10 mouse cellular contexts compared by ENCODE assay signal in genomic region chr7:128534984-128535491, GRCm38 (mm10). TPM values are rescaled to one million over a fixed set of nuclear protein-coding genes. Genes with fewer than 3 reads are reported as not detected.
DNase-seq lines count a peak whose midpoint lies in the region; ATAC-seq and TF ChIP-seq lines count a peak whose summit lies in the region.
"Had no signal": no experiment of that assay in that cellular context is flagged by ENCODE, and none has a peak within 500 bp of the region (broad histone marks: within the 10 kb centered on the region; RNA-seq: fewer than 3 reads in every experiment).

No protein-coding gene starts in this region.

- TF ChIP-seq EP300 in stomach, postnatal 0 days (optimal IDR thresholded peaks at IDR 0.05), result no peak

- no peaks in the 10 kb centered on the region for H3K9me3 ChIP-seq in forebrain, embryonic 15.5 days
- no peaks in the 10 kb centered on the region for H3K9me3 ChIP-seq in lung, embryonic 14.5 days (ENCODE audit: low read depth, low read length)
- H3K9me3 ChIP-seq in stomach, postnatal 0 days (ENCODE audit: control insufficient read depth, low read length), result no peaks in the 10 kb centered on the region
- H3K9me3 ChIP-seq: limb, embryonic 15.5 days had no signal

- no peak overlapping the region for H3K9ac ChIP-seq in forebrain, embryonic 15.5 days (replicated peaks)
- H3K9ac ChIP-seq in lung, embryonic 14.5 days, result no peak overlapping the region
- H3K9ac ChIP-seq in stomach, postnatal 0 days (ENCODE audit: low read length), result no peak overlapping the region
- H3K9ac ChIP-seq: limb, embryonic 15.5 days had no signal

- H3K27ac ChIP-seq in forebrain, embryonic 15.5 days (replicated peaks), result peak overlapping the region; percentile 35
- H3K27ac ChIP-seq in lung, embryonic 14.5 days (ENCODE audit: low read depth), result peak overlapping the region; percentile 81
- H3K27ac ChIP-seq in stomach, postnatal 0 days (replicated peaks), result peak overlapping the region; percentile 69
- H3K27ac ChIP-seq: limb, embryonic 15.5 days had no signal

- no peak for TF ChIP-seq CTCF in lung, embryonic 14.5 days (IDR thresholded peaks at IDR 0.05; ENCODE audit: low read depth)
- TF ChIP-seq CTCF in stomach, postnatal 0 days (IDR thresholded peaks at IDR 0.05; ENCODE audit: low read depth), result no peak

- H3K4me2 ChIP-seq in forebrain, embryonic 15.5 days (replicated peaks), result no peak overlapping the region
- no peak overlapping the region for H3K4me2 ChIP-seq in lung, embryonic 14.5 days
- no peak overlapping the region; the same call in 1 of the 2 replicates for H3K4me2 ChIP-seq in stomach, postnatal 0 days (replicated peaks; ENCODE audit: low read depth)
- H3K4me2 ChIP-seq: limb, embryonic 15.5 days had no signal

- WGBS in forebrain, embryonic 15.5 days, result 18% methylated on average over 5 of the region's 5 CpGs
- WGBS in lung, embryonic 14.5 days, result 46% methylated on average over 5 of the region's 5 CpGs
- WGBS in stomach, postnatal 0 days, result 31% methylated on average over 5 of the region's 5 CpGs

- ATAC-seq in forebrain, embryonic 15.5 days (replicated peaks), result no peak
- ATAC-seq in lung, embryonic 14.5 days (ENCODE audit: insufficient read depth), result peak; percentile 29; the same call in 1 of the 2 replicates
- peak; percentile 22; the same call in 1 of the 2 replicates for ATAC-seq in stomach, postnatal 0 days (ENCODE audit: low FRiP score, low TSS enrichment)

- H3K27me3 ChIP-seq in forebrain, embryonic 15.5 days, result no peaks in the 10 kb centered on the region
- H3K27me3 ChIP-seq in lung, embryonic 14.5 days (ENCODE audit: insufficient read depth, low read length), result no peaks in the 10 kb centered on the region
- H3K27me3 ChIP-seq in stomach, postnatal 0 days (ENCODE audit: control insufficient read depth, insufficient read depth, low read length), result no peaks in the 10 kb centered on the region
- H3K27me3 ChIP-seq: limb, embryonic 15.5 days had no signal

- DNase-seq in right cerebral cortex, adult 18-20 months, result peak; percentile 31
- DNase-seq in right cerebral cortex, postnatal 36 days (ENCODE audit: low spot score in 2 of 2), result no peak
- peak; percentile 86 for DNase-seq in lung, embryonic 14.5 days
- DNase-seq in stomach, postnatal 0 days (ENCODE audit: low spot score), result peak; percentile 61
- DNase-seq in thymus, postnatal 10 days (ENCODE audit: low spot score in 2 of 2), result no peak
- DNase-seq in cerebellum, adult 18-20 months, result no peak
- DNase-seq in spleen, adult 18-20 months, result no peak
- DNase-seq: right cerebral cortex, postnatal 14 days had no signal

- peaks cover 39% of the 10 kb centered on the region for H3K4me1 ChIP-seq in forebrain, embryonic 15.5 days
- H3K4me1 ChIP-seq in lung, embryonic 14.5 days (ENCODE audit: insufficient read depth), result peaks cover 51% of the 10 kb centered on the region
- peaks cover 23% of the 10 kb centered on the region for H3K4me1 ChIP-seq in stomach, postnatal 0 days (replicated peaks; ENCODE audit: control insufficient read depth, insufficient read depth)

- no peak overlapping the region for H3K4me3 ChIP-seq in forebrain, embryonic 15.5 days
- no peak overlapping the region for H3K4me3 ChIP-seq in lung, embryonic 14.5 days (ENCODE audit: low read depth, low read length)
- H3K4me3 ChIP-seq in stomach, postnatal 0 days (ENCODE audit: low read depth, low read length), result no peak overlapping the region
- H3K4me3 ChIP-seq: limb, embryonic 15.5 days had no signal

- no peaks in the 10 kb centered on the region for H3K36me3 ChIP-seq in forebrain, embryonic 15.5 days
- H3K36me3 ChIP-seq in lung, embryonic 14.5 days (ENCODE audit: insufficient read depth), result peaks cover under 1% of the 10 kb centered on the region; the same call in 1 of the 2 replicates
- H3K36me3 ChIP-seq in stomach, postnatal 0 days (ENCODE audit: control insufficient read depth, insufficient read depth, low read length), result peaks cover under 1% of the 10 kb centered on the region; the same call in 1 of the 2 replicates
- H3K36me3 ChIP-seq: limb, embryonic 15.5 days had no signal

RNA-seq across cellular contexts. Expression of gene Bag3, which starts 11.6 kb away (rescaled TPM):
- 1.4 and 2.2 TPM in 2 replicates for polyA plus RNA-seq in forebrain, embryonic 15.5 days (2015; fragmentation: Nextera tagmentation; extraction: Ambion mirVana)
- polyA plus RNA-seq in lung, embryonic 14.5 days (2014; fragmentation: Nextera tagmentation; extraction: Ambion mirVana), result 20.9 and 22.7 TPM in 2 replicates
- 17.7 and 19.2 TPM in 2 replicates for polyA plus RNA-seq in stomach, postnatal 0 days (2015; fragmentation: Nextera tagmentation; extraction: Ambion mirVana)

Comparison
In these comparisons a context has a peak if more than half of its experiments do, and no peak if none do; other contexts are left out.
1. DNase-seq: peak in right cerebral cortex, adult 18-20 months (single experiment), lung, embryonic 14.5 days (single experiment) and stomach, postnatal 0 days (single experiment); none in right cerebral cortex, postnatal 36 days (0 of 2), thymus, postnatal 10 days (0 of 2), cerebellum, adult 18-20 months (0 of 2) and spleen, adult 18-20 months (0 of 2).
2. Peak in every context shown above with its lines, with median percentiles within 50 percentile points of each other: H3K27ac ChIP-seq.